Mouse (Mus musculus) CH12.LX (cell line): ENCODE data around the gene Fbxo28. TPM values are rescaled to one million over a fixed set of nuclear protein-coding genes. Genes with fewer than 3 reads are reported as not detected.

ENCODE experiments used
- DNase-seq: peaks from one replicate; pipeline ENCODE4 v3.0.0-alpha.2; 2013; ENCODE audit errors: extremely low read depth
- H3K27ac ChIP-seq: 2 replicates; pipeline ENCODE4 v1.5.1; 2012; ENCODE audit warnings: low read depth, mild to moderate bottlenecking, control low read depth, moderate library complexity; ENCODE audit not compliant: insufficient read depth
- H3K27me3 ChIP-seq: replicated peaks from 2 replicates; pipeline ENCODE3; 2012; ENCODE audit warnings: inconsistent platforms
- H3K36me3 ChIP-seq, 2 experiments: replicated peaks in 1 of 2; 2 replicates each; pipeline versions ENCODE3 to v1.6.1; 2012; ENCODE audit warnings: inconsistent platforms in 1 of 2, low read length in 1 of 2, mild to moderate bottlenecking in 1 of 2, mixed read lengths in 1 of 2, moderate library complexity in 1 of 2; ENCODE audit not compliant: control insufficient read depth in 1 of 2, insufficient read depth in 1 of 2
- H3K4me1 ChIP-seq, 2 experiments: 2 replicates each; pipeline ENCODE4 v1.6.1; 2012; ENCODE audit warnings: inconsistent platforms in 1 of 2, moderate library complexity in 1 of 2; ENCODE audit not compliant: insufficient read depth in 2 of 2, control insufficient read depth in 1 of 2
- H3K4me2 ChIP-seq: 2 replicates; pipeline ENCODE4 v1.6.1; 2012; ENCODE audit warnings: low read depth, mild to moderate bottlenecking, control low read depth; ENCODE audit not compliant: poor library complexity, insufficient read depth, severe bottlenecking
- H3K4me3 ChIP-seq, 3 experiments: fragments of 150-350 bp in 1 of 3; sonication (generic) in 1 of 3; replicated peaks in 1 of 3; 2 replicates each; pipeline versions ENCODE3 to v1.5.1; 2011 to 2012; ENCODE audit warnings: low read depth in 2 of 3, low read length in 2 of 3, mild to moderate bottlenecking in 2 of 3, moderate library complexity in 2 of 3, control low read depth in 1 of 3, improper control_type of control experiment in 1 of 3, inconsistent platforms in 1 of 3, mixed read lengths in 1 of 3; ENCODE audit not compliant: poor library complexity in 1 of 3
- H3K79me2 ChIP-seq: replicated peaks from 2 replicates; pipeline ENCODE4 v1.6.1; 2012; ENCODE audit warnings: mild to moderate bottlenecking, moderate library complexity; ENCODE audit not compliant: control insufficient read depth, poor library complexity, insufficient read depth, severe bottlenecking; ENCODE audit errors: extremely low read depth
- H3K9ac ChIP-seq: 2 replicates; pipeline ENCODE4 v1.6.1; 2012; ENCODE audit warnings: low read depth, mild to moderate bottlenecking, control low read depth, moderate library complexity; ENCODE audit not compliant: insufficient read depth
- H3K9me3 ChIP-seq: replicated peaks from 2 replicates; pipeline ENCODE3; 2012; ENCODE audit warnings: low read length, inconsistent platforms, mixed read lengths
- CHD1 ChIP-seq: IDR thresholded peaks from 2 replicates; pipeline ENCODE4 v1.6.1; 2012; ENCODE audit warnings: low read depth, low read length, improper control_type of control experiment, inconsistent platforms
- CTCF ChIP-seq, 2 experiments: IDR thresholded peaks in 1 of 2; conservative IDR thresholded peaks in 1 of 2; 2 replicates each; pipeline ENCODE4 v1.5.1; 2011 to 2012; ENCODE audit warnings: low read depth in 2 of 2, low read length in 2 of 2, improper control_type of control experiment in 1 of 2, inconsistent platforms in 1 of 2, mild to moderate bottlenecking in 1 of 2, moderate library complexity in 1 of 2
- ETS1 ChIP-seq: conservative IDR thresholded peaks from 2 replicates; pipeline ENCODE4 v1.6.1; 2012; ENCODE audit warnings: low read depth, mild to moderate bottlenecking, inconsistent platforms, low read length, improper control_type of control experiment, moderate library complexity
- GABPA ChIP-seq: IDR thresholded peaks from 2 replicates; pipeline ENCODE4 v1.6.1; 2012; ENCODE audit warnings: low read depth, low read length, improper control_type of control experiment, inconsistent platforms; ENCODE audit not compliant: insufficient replicate concordance
- IRF4 ChIP-seq: IDR thresholded peaks from 2 replicates; pipeline ENCODE4 v1.6.1; 2014; ENCODE audit warnings: low read depth, mild to moderate bottlenecking, inconsistent platforms, low read length, improper control_type of control experiment
- JUN ChIP-seq: IDR thresholded peaks from 2 replicates; pipeline ENCODE4 v1.6.1; 2011; ENCODE audit warnings: low read depth, mild to moderate bottlenecking, low read length, improper control_type of control experiment, moderate library complexity; ENCODE audit not compliant: insufficient read depth
- MAX ChIP-seq: IDR thresholded peaks from 2 replicates; pipeline ENCODE4 v1.6.1; 2011; ENCODE audit warnings: low read length, improper control_type of control experiment
- MXI1 ChIP-seq: IDR thresholded peaks from 2 replicates; pipeline ENCODE4 v1.6.1; 2011; ENCODE audit warnings: mild to moderate bottlenecking, low read depth, low read length, improper control_type of control experiment
- NRF1 ChIP-seq: IDR thresholded peaks from 2 replicates; pipeline ENCODE4 v1.6.1; 2014; ENCODE audit warnings: low read depth, mild to moderate bottlenecking, inconsistent platforms, low read length, improper control_type of control experiment, moderate library complexity
- PAX5 ChIP-seq: IDR thresholded peaks from 2 replicates; pipeline ENCODE4 v1.6.1; 2012; ENCODE audit warnings: low read length, inconsistent platforms, mixed read lengths
- POLR2A ChIP-seq: IDR thresholded peaks from 2 replicates; pipeline ENCODE4 v1.6.1; 2011; ENCODE audit warnings: low read depth, mild to moderate bottlenecking, improper control_type of control experiment, low read length
- RAD21 ChIP-seq: IDR thresholded peaks from 2 replicates; pipeline ENCODE4 v1.6.1; 2011; ENCODE audit warnings: low read depth, mild to moderate bottlenecking, low read length, improper control_type of control experiment, moderate library complexity
- SMC3 ChIP-seq: IDR thresholded peaks from 2 replicates; pipeline ENCODE4 v1.6.1; 2011; ENCODE audit warnings: low read depth, low read length, improper control_type of control experiment
- TBP ChIP-seq: conservative IDR thresholded peaks from 2 replicates; pipeline ENCODE4 v1.6.1; 2011; ENCODE audit warnings: low read depth, low read length, improper control_type of control experiment
- TCF12 ChIP-seq: IDR thresholded peaks from 2 replicates; pipeline ENCODE4 v1.6.1; 2014; ENCODE audit warnings: low read depth, mild to moderate bottlenecking, inconsistent platforms, low read length, improper control_type of control experiment
- ZKSCAN1 ChIP-seq: IDR thresholded peaks from 2 replicates; pipeline ENCODE4 v1.6.1; 2012; ENCODE audit warnings: low read depth, inconsistent platforms, low read length, improper control_type of control experiment, borderline replicate concordance
- dilution Hi-C: fragments of 300-500 bp; cut with MboI; formaldehyde crosslinking; loops from 2 replicates; pipeline ENCODE4 v1.14.3; 2020; ENCODE audit warnings: low sequenced_read_pairs; ENCODE audit not compliant: extremely low pct_unique_long_range_greater_than_20kb, extremely low pct_ligation_motif_present
- in situ Hi-C: fragments of 300-500 bp; cut with MboI; formaldehyde crosslinking; loops from 3 replicates; pipeline ENCODE4 v1.14.3; 2019; ENCODE audit warnings: low sequenced_read_pairs, low pct_ligation_motif_present, low pct_unique_long_range_greater_than_20kb, mixed read lengths
- polyA plus RNA-seq: library from polyadenylated mRNA; unstranded; fragments of >175 nt; gene quantifications from 2 replicates; pipeline ENCODE4 v1.2.1, GENCODE M21; 2012; ENCODE audit warnings: low read depth; ENCODE audit not compliant: insufficient read length
- total RNA-seq, 2 experiments: library from RNA; depleted of rRNA; stranded (reverse); fragments of 300-350 nt in 1 of 2; fragments of >200 nt in 1 of 2; gene quantifications; 2 replicates each; pipeline ENCODE4 v1.2.3; 2012 to 2014

The Fbxo28 gene
- total and polyA plus RNA-seq, 3 experiments: 11.9 to 13.3 (median 12.6) TPM

DNA sequence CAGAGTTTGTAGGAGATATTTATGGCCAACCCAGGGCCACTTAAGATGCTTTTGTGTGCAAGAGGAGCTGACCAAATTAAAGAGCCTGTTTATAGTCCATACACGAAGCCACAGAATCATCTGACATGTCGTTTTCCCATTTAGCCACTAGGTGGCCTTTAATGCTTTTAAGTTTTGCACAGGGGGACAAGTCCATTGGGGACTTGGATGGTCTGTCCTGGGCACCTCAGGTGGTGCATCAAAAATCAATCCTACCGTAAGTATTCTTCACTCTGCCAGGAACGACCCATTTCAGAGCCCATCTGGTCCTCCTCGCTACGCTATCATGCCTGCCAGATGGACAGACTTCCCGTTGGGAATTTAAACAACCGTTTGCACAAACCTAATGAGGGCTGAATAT lies 34.8 kb upstream of the Fbxo28 start:
- H3K4me3 ChIP-seq: no peak overlapping the region
- peak overlapping the region; percentile 14; the same call in 1 of the 2 replicates for H3K4me2 ChIP-seq
- no peak overlapping the region for H3K27ac ChIP-seq
- TF ChIP-seq CTCF (conservative IDR thresholded peaks at IDR 0.05 in 1 of 2, IDR thresholded peaks at IDR 0.05 in 1 of 2; ENCODE audit: low read depth in 2 of 2, low read length in 2 of 2) (peak; percentile 73 to 75), RAD21 (peak; percentile 57), GABPA (no peak), SMC3 (peak; percentile 62), IRF4 (no peak), PAX5 (no peak), JUN (no peak), ZKSCAN1 (no peak), NRF1 (no peak), CHD1 (no peak), TCF12 (no peak), MAX (0 out of 2 replicates have a peak, but pooled peaks have one; percentile 7), TBP (no peak), MXI1 (no peak)
- in situ Hi-C loops (no loop called here), dilution Hi-C loops (no loop called here)
- no peaks in the 10 kb centered on the region for H3K9me3 ChIP-seq
- no peak overlapping the region for H3K9ac ChIP-seq
- H3K36me3 ChIP-seq: no peaks in the 10 kb centered on the region
- no peaks in the 10 kb centered on the region for H3K79me2 ChIP-seq
- peaks cover 0 to 6% of the 10 kb centered on the region in 2 experiments; a peak in 1 of 4 replicates for H3K4me1 ChIP-seq
- no peaks in the 10 kb centered on the region for H3K27me3 ChIP-seq
- DNase-seq: peak; percentile 54

DNA sequence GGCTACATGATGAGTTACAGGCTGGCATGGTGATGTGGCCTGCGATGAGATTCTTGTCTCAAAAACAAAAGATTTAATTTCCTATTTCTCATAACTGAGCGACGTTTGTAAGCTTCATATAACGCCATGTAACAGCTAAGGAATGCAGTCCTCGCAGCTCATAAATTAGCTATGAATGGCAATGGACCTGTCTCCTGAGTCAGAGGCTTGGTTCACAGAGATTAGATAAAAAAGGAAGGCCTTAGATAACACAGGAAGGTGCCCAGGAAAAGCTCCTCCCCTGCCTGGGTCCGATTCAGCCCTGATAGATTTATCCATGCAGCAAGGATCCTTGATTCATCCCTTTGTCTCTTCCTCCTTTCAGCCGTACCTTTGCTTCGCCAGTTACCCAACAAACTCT lies 30.5 kb upstream of the Fbxo28 start:
- Histone ChIP-seq H3K4me1 (peaks cover 8 to 9% of the 10 kb centered on the region in 2 experiments; a peak in 2 of 4 replicates), H3K79me2 (no peaks in the 10 kb centered on the region), H3K4me3 (no peak overlapping the region), H3K9me3 (no peaks in the 10 kb centered on the region), H3K9ac (no peak overlapping the region), H3K36me3 (no peaks in the 10 kb centered on the region), H3K4me2 (no peak overlapping the region), H3K27ac (no peak overlapping the region), H3K27me3 (peaks cover 2% of the 10 kb centered on the region)
- DNase-seq: no peak
- in situ Hi-C loops (no loop called here), dilution Hi-C loops (no loop called here)
- TF ChIP-seq POLR2A (no peak), ETS1 (no peak), SMC3 (no peak)
